In the genomic region with DNA sequence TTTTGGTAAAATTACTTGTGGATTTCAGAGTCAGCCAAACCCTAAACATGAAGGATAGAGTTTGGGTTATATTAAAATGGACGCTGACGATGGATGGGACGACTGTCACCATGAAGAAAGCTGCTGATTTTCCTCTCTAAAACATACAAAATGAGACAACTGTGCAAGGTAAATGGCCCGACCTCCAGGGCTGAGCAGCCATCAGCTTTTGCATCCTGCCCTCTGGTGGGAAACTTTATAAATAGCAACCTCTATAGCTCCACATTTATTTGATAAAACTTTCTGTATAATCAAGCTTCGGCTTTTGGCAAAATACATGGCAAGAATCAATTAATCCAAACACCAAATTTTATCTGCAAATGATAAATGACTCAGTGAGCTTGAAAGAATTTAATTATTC, we compare ENCODE assay signal across 10 mouse cellular contexts. TPM values are rescaled to one million over a fixed set of nuclear protein-coding genes. Genes with fewer than 3 reads are reported as not detected.
DNase-seq lines count a peak whose midpoint lies in the region; TF ChIP-seq lines count a peak whose summit lies in the region.
"Had no signal": no experiment of that assay in that cellular context is flagged by ENCODE, and none has a peak within 500 bp of the region (broad histone marks: within the 10 kb centered on the region; RNA-seq: fewer than 3 reads in every experiment).

No protein-coding gene starts in this region.

- peak; percentile 29 for DNase-seq in cerebellum, adult 11 months
- DNase-seq in cerebellum, adult 11-12 months, result no peak
- no peak for DNase-seq in lung, adult 2 months
- no peak for DNase-seq in lung, adult 18-20 months
- DNase-seq in cerebellum, postnatal 10 days, result peak; percentile 61 to 78
- peak; percentile 54 for DNase-seq in induced T-regulatory cell, adult 2 months (ENCODE audit: low read depth)
- DNase-seq in thymus, postnatal 4 days, result peak; percentile 37
- DNase-seq in frontal cortex, postnatal 10 days (ENCODE audit: low spot score in 2 of 2), result no peak

- TF ChIP-seq CTCF in lung, adult 2 months (IDR thresholded peaks at IDR 0.05; ENCODE audit: insufficient read depth, low read length), result peak; percentile 55

- no peaks in the 10 kb centered on the region for H3K4me1 ChIP-seq in lung, adult 2 months (ENCODE audit: control insufficient read depth, insufficient read depth, low read length)
- H3K4me1 ChIP-seq: heart, embryonic 15.5 days had no signal

- WGBS in lung, adult 2 months, result 22% methylated on average over 5 of the region's 5 CpGs

- TF ChIP-seq POLR2A in lung, adult 2 months (IDR thresholded peaks at IDR 0.05; ENCODE audit: borderline replicate concordance, extremely low read depth, low read depth, low read length), result no peak

- no peak overlapping the region for H3K4me3 ChIP-seq in lung, adult 2 months (replicated peaks; ENCODE audit: extremely low read depth, low read depth, low read length)
- H3K4me3 ChIP-seq: heart, embryonic 15.5 days; neural tube, embryonic 13.5 days had no signal

RNA-seq across cellular contexts. Expression of a gene that starts 57.7 kb away (rescaled TPM):
- polyA plus RNA-seq in lung, adult 2 months (2012; rRNA removed), result 3.0 and 4.0 TPM in 2 replicates

Comparison
In these comparisons a context has a peak if more than half of its experiments do, and no peak if none do; other contexts are left out.
1. DNase-seq: peak in cerebellum, adult 11 months (single experiment), cerebellum, postnatal 10 days (2 of 2), induced T-regulatory cell, adult 2 months (single experiment) and thymus, postnatal 4 days (single experiment); none in cerebellum, adult 11-12 months (single experiment), lung, adult 2 months (single experiment), lung, adult 18-20 months (0 of 2) and frontal cortex, postnatal 10 days (0 of 2).